Mouse (Mus musculus): ENCODE results near the gene Jam3. TPM values are rescaled to one million over a fixed set of nuclear protein-coding genes. Genes with fewer than 3 reads are reported as not detected.

The Jam3 gene
- polyA plus RNA-seq, 1 experiment = 2.5 TPM

GRCm38 (mm10) chr9:27153861-27154260, 1.4 kb downstream of the Jam3 start:
- peaks cover 8% of the 10 kb centered on the region; the same call in 1 of the 2 replicates for H3K27me3 ChIP-seq (ENCODE audit: control insufficient read depth, insufficient read depth, low read length)
- H3K36me3 ChIP-seq (ENCODE audit: control insufficient read depth, insufficient read depth, low read length) = no peaks in the 10 kb centered on the region
- DNase-seq = no peak
- TF ChIP-seq CTCF (IDR thresholded peaks at IDR 0.05; ENCODE audit: borderline replicate concordance, control insufficient read depth, extremely low read depth, insufficient read depth, low read length, poor library complexity) = no peak
- TF ChIP-seq POLR2A (IDR thresholded peaks at IDR 0.05; ENCODE audit: control insufficient read depth, extremely low read depth, insufficient read depth, low read length, poor library complexity) = no peak
- no peak overlapping the region for H3K4me3 ChIP-seq (ENCODE audit: control insufficient read depth, insufficient read depth, low read length)
- 93% methylated on average over 4 of the region's 4 CpGs for WGBS
- no peak overlapping the region for H3K27ac ChIP-seq (ENCODE audit: control insufficient read depth, insufficient read depth, low read length)
- peaks cover 8% of the 10 kb centered on the region; the same call in 1 of the 2 replicates for H3K4me1 ChIP-seq (replicated peaks; ENCODE audit: control insufficient read depth, insufficient read depth, low read length)

- H3K27me3 ChIP-seq (ENCODE audit: control insufficient read depth, insufficient read depth, low read length) = peaks cover 5% of the 10 kb centered on the region; the same call in 1 of the 2 replicates
- no peak overlapping the region for H3K4me3 ChIP-seq (ENCODE audit: control insufficient read depth, insufficient read depth, low read length)
- 64% methylated on average over 9 of the region's 9 CpGs for WGBS
- H3K36me3 ChIP-seq (ENCODE audit: control insufficient read depth, insufficient read depth, low read length) = no peaks in the 10 kb centered on the region
- DNase-seq = no peak
- H3K27ac ChIP-seq (ENCODE audit: control insufficient read depth, insufficient read depth, low read length) = no peak overlapping the region
- TF ChIP-seq CTCF (IDR thresholded peaks at IDR 0.05; ENCODE audit: borderline replicate concordance, control insufficient read depth, extremely low read depth, insufficient read depth, low read length, poor library complexity) (no peak), POLR2A (IDR thresholded peaks at IDR 0.05; ENCODE audit: control insufficient read depth, extremely low read depth, insufficient read depth, low read length, poor library complexity) (no peak)
- H3K4me1 ChIP-seq (replicated peaks; ENCODE audit: control insufficient read depth, insufficient read depth, low read length) = peaks cover 3% of the 10 kb centered on the region; the same call in 1 of the 2 replicates
These were observed 5.4 kb downstream of the Jam3 start for GRCm38 (mm10) chr9:27149836-27150235.

GRCm38 (mm10) chr9:27148631-27149471, 6.4 kb downstream of the Jam3 start:
- Histone ChIP-seq H3K36me3 (ENCODE audit: control insufficient read depth, insufficient read depth, low read length) (no peaks in the 10 kb centered on the region), H3K27me3 (ENCODE audit: control insufficient read depth, insufficient read depth, low read length) (no peaks in the 10 kb centered on the region), H3K27ac (ENCODE audit: control insufficient read depth, insufficient read depth, low read length) (no peak overlapping the region), H3K4me3 (ENCODE audit: control insufficient read depth, insufficient read depth, low read length) (no peak overlapping the region), H3K4me1 (replicated peaks; ENCODE audit: control insufficient read depth, insufficient read depth, low read length) (no peaks in the 10 kb centered on the region)
- WGBS = 87% methylated on average over 18 of the region's 18 CpGs
- TF ChIP-seq POLR2A (IDR thresholded peaks at IDR 0.05; ENCODE audit: control insufficient read depth, extremely low read depth, insufficient read depth, low read length, poor library complexity) = no peak
- no peak for TF ChIP-seq CTCF (IDR thresholded peaks at IDR 0.05; ENCODE audit: borderline replicate concordance, control insufficient read depth, extremely low read depth, insufficient read depth, low read length, poor library complexity)
- no peak for DNase-seq

- Histone ChIP-seq H3K27me3 (ENCODE audit: control insufficient read depth, insufficient read depth, low read length) (no peaks in the 10 kb centered on the region), H3K4me1 (replicated peaks; ENCODE audit: control insufficient read depth, insufficient read depth, low read length) (no peaks in the 10 kb centered on the region), H3K27ac (ENCODE audit: control insufficient read depth, insufficient read depth, low read length) (no peak overlapping the region), H3K36me3 (ENCODE audit: control insufficient read depth, insufficient read depth, low read length) (no peaks in the 10 kb centered on the region), H3K4me3 (ENCODE audit: control insufficient read depth, insufficient read depth, low read length) (no peak overlapping the region)
- no peak for TF ChIP-seq CTCF (IDR thresholded peaks at IDR 0.05; ENCODE audit: borderline replicate concordance, control insufficient read depth, extremely low read depth, insufficient read depth, low read length, poor library complexity)
- TF ChIP-seq POLR2A (IDR thresholded peaks at IDR 0.05; ENCODE audit: control insufficient read depth, extremely low read depth, insufficient read depth, low read length, poor library complexity) = no peak
- DNase-seq = no peak
- 95% methylated on average over 8 of the region's 8 CpGs for whole genome bisulfite sequencing
These were observed 7.3 kb downstream of the Jam3 start for GRCm38 (mm10) chr9:27147946-27148345.

- TF ChIP-seq CTCF (IDR thresholded peaks at IDR 0.05; ENCODE audit: borderline replicate concordance, control insufficient read depth, extremely low read depth, insufficient read depth, low read length, poor library complexity) (no peak), POLR2A (IDR thresholded peaks at IDR 0.05; ENCODE audit: control insufficient read depth, extremely low read depth, insufficient read depth, low read length, poor library complexity) (no peak)
- Histone ChIP-seq H3K27me3 (ENCODE audit: control insufficient read depth, insufficient read depth, low read length) (no peaks in the 10 kb centered on the region), H3K36me3 (ENCODE audit: control insufficient read depth, insufficient read depth, low read length) (no peaks in the 10 kb centered on the region), H3K4me1 (replicated peaks; ENCODE audit: control insufficient read depth, insufficient read depth, low read length) (no peaks in the 10 kb centered on the region), H3K27ac (ENCODE audit: control insufficient read depth, insufficient read depth, low read length) (no peak overlapping the region), H3K4me3 (ENCODE audit: control insufficient read depth, insufficient read depth, low read length) (no peak overlapping the region)
- no peak for DNase-seq
- WGBS = 64% methylated on average over 2 of the region's 2 CpGs
These were observed 8.4 kb downstream of the Jam3 start for GRCm38 (mm10) chr9:27146826-27147225.

- Histone ChIP-seq H3K27ac (ENCODE audit: control insufficient read depth, insufficient read depth, low read length) (no peak overlapping the region), H3K36me3 (ENCODE audit: control insufficient read depth, insufficient read depth, low read length) (no peaks in the 10 kb centered on the region), H3K27me3 (ENCODE audit: control insufficient read depth, insufficient read depth, low read length) (no peaks in the 10 kb centered on the region), H3K4me3 (ENCODE audit: control insufficient read depth, insufficient read depth, low read length) (no peak overlapping the region), H3K4me1 (replicated peaks; ENCODE audit: control insufficient read depth, insufficient read depth, low read length) (no peaks in the 10 kb centered on the region)
- WGBS = 87% methylated on average over 5 of the region's 5 CpGs
- TF ChIP-seq POLR2A (IDR thresholded peaks at IDR 0.05; ENCODE audit: control insufficient read depth, extremely low read depth, insufficient read depth, low read length, poor library complexity) (no peak), CTCF (IDR thresholded peaks at IDR 0.05; ENCODE audit: borderline replicate concordance, control insufficient read depth, extremely low read depth, insufficient read depth, low read length, poor library complexity) (no peak)
- DNase-seq = no peak
These were observed 10.2 kb downstream of the Jam3 start for GRCm38 (mm10) chr9:27144996-27145395.
